Mouse (Mus musculus) spleen, postnatal 4 days (tissue): ENCODE measurements around the gene Btbd3.

ENCODE experiments used
- DNase-seq, 2 experiments: peaks; one replicate each; pipeline ENCODE4 v3.0.0; 2022; ENCODE audit warnings: low spot score in 2 of 2

Btbd3 gene

DNA sequence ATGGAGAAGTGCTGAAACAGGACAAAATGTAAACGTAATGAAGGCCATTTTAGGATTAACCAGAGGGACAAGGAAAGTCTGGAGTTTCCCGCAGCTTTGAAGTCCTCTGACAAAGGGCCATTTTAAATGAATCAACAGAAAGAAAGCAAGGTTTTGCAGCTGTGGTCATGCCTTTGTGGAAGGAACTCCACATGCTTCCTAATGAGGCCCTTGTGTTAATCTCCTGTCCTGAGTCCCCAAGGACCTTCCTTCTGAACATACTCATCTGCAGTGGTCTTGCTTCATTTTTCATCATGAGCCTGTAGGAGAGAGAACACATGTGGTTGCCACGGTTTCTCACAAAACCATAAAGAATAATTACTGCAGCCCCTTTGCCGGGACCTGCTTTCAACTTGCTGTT is 275.6 kb downstream of the Btbd3 start:
- no peak for DNase-seq

DNA sequence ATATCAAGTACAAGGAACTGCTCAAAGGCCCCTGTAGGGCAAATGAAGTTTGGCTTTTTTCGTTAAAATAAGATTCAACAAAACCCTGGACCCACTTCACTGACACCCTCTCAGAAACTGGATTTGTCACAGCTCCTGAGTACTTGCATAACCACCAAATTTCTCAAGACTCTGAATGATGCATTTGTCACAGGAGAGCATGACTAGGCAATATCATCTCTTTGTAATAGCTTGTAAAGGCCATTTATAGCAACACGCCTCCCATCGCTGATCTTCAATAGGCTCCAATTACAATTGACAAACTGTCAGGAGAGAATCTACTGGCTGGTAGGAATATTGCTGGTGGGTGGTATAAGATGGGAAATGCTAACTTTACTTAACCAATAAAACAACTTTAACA is 283.3 kb downstream of the Btbd3 start:
- no peak for DNase-seq

DNA sequence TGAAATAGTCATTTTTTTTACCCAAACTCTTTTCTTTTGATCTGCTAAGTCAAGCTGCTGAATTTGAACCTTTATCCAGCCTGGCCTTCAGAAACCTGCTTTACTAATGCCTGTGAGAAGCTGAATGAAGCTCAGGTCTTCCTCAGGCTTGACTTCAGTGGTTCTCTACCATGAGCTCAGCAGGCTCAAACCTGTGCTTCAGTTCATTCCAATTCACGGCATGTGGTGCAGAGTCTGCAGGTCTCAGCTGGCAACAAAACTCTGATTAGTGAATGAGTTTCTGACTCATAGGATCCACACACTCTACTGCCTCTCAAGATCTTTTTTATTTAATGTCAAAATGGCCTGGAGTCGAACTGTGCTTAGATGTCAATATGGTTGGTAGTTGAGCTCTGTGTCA is 292.6 kb downstream of the Btbd3 start:
- DNase-seq, result no peak

DNA sequence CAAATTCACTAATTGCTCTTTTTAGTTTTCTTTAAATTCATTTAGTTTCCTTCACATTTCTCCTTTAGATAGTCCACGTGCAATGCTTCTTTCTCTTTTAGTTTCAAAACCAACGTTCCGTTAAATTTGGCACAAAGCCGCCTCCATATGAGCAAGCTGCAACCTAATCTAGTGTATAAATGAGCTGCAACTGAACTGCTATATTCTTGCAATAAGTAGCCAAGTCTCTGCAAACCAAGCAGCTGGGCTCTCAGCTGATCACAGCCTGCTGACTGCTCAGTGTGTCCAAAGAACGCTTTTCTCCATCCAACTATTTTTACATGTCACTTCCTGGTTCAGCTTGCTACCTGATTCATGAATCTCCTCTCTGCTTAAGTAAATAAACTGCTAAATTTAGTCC is 295.2 kb downstream of the Btbd3 start:
- DNase-seq, result no peak

DNA sequence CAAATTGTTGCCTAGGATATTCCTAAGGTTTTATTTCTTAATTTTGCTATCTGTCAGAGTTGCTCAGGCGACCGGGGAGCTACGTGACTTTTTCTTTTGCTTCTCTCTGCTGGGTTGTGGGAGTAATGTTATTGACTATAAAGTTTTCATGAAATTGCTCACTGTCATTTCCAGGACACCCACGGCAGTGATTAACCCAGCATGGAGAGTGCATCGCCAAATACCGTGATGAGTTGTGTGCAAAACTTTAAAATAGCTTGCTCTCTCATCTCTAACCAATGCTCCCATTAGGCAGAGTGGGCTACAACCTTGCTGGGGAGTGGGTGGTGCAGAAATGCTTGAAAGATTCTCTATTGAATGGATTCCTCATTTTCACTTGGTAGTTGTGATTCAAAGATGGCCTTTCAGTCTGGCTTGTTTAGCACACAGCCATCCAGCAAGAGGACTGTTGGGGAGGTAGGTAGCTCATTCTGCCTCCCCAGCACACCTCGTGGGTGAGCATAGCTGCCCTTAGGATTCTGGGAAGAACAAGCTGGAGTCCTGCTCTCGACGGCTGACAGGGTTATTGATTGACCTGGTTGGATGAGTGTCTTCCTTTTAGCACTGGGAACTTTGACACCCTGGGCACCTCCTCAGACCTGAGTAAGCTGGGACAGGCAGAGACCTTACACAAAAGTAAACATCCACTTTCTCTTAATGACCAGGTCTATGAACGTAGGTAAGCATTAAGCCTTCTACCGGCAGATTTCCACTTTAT is 298.9 kb downstream of the Btbd3 start:
- DNase-seq, result no peak

DNA sequence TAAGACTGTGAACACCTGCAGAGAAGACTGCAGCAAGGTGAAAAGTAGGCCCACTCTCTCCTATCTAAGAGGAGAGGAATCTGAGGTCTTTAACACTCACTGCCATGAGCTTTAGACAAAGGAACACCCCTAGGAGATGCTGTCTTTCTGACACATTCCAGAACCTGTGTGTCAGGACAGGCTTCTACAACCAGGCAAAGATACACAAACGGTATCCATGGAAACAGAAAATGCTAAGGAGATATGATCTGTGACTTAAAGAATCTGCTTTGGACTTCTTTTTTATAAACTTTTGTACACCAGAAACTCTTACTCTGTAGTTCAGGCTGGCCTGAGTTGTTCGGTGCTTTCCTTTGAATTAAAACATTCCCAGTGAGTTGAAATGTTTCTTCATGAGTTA is 329.6 kb downstream of the Btbd3 start:
- DNase-seq, result no peak

DNA sequence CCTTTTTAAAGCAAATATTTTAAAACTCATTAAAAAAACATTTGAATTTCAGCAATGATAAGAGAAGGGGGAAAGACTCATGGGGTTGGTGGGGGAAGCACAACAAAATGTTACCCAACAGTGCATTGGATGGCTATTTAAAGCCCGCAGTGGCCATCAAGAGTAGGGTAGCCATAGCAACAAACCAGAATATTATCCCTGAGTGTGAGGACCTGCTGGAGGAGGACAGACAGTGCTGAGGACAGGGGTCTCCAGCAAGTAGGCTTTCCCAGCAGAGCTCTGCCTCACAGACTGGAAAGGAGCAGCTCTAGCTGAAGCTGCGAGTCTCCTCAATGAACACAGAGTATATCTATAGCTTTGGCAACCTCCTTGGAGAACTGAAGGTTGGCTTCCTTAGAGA is 331.0 kb downstream of the Btbd3 start:
- no peak for DNase-seq

DNA sequence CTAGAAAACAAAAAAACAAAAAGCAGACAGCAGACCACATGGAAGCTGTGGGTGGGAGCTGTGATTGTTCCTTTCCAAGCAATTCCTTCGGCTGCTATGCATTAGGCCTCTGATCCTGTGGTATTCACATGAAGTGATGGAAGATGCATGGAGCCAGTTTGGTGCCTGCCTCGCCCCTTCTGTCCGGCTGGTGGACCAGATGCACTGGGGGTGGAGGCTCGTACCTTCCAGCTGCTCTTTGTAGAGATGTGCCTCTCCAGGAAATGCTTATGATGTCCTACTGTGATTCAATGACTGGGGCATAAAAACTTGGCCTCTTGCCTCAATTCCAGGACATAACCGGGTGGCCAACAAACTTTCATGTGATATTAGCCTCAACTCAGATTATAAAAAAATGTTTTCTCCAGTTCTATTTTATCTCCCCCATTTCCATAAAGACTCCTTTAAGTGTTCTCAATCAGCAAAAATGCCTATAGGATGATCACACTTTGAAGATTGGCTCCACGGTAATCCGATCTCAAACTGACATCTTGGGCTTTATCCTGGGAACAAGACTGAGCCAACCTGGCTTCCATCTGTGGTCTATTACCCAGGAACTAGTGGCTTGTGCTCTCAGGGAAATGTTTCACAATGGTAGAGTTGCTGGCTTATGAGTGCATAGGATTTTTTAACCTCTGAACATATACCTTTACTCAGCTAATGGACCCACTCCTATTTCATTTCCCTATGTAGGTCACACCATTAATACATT is 331.6 kb downstream of the Btbd3 start:
- DNase-seq, result no peak

DNA sequence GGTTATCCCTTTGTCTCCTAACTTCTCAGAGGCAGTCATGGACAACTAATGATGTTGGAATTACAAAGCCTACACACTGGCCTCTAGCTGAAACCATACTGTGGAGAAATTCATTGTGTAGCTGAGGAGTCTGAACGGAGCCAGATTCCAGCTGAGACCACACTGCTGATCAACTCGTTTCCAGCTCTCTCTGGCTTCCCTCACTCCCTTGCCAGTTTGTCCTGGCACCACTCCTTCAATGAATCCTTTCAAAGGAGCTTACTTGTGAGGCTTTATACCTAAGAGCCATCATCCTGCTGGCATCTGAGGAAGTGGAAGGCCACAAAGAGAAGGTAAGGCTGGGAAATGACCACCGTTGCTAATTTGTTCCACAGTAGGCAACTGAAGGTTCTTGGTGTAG is 332.7 kb downstream of the Btbd3 start:
- no peak for DNase-seq

DNA sequence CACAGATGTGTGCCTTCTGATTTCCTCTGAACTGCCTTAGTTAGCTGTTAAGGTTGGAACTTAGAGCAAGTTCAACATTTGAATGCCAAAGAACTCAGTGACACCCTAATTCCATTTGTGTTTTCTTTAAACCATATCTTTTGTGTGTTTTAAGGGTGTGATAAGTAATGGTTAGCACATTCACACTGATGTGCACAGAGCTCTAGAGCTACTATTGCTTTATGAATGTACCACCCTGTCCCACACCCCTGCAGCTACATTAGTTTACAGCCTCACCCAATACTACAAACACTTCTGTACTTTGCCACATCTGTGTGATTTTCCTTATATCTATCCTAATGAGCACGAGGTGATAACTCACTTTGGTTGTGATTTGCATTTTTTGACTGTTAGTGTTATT is 333.9 kb downstream of the Btbd3 start:
- no peak for DNase-seq

DNA sequence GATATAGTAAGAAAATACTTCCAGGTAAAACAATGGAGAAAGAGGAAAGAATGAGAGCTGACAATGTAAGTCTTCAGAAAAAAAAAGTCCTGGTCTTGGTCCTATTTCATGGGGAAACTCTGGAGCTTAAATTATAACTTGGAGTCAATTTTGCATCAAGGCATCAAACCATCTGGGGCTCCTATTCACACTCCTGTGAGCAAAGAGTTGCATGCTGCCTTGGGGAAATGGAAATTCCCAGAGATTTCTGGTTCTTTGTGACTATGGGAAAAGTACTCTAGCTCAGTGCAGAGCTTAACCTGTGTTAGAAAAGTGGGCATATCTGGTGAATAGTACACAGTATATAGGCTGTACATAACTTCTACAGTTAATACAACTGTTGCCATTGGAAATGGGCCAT is 356.0 kb downstream of the Btbd3 start:
- no peak for DNase-seq

DNA sequence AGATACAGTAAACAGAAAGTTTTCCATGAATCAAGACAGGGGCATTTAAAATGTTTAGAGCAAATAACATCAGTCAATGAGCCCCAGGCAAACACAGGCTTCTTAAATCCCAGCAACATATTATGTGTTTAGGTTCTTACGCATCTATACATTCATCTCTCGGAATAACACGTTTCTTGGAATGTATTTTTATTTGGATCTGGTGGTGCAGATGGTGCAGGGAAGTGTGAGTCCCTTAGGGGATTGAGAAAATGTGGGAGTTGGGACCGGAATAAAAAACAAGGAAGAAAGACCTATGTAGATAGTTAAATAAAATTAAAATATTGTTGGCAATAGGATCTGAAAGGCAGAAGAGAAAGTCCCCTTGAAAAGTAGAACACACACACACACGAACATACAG is 361.1 kb downstream of the Btbd3 start:
- no peak for DNase-seq
